9 mouse cellular contexts compared by ENCODE assay signal in the genomic region with DNA sequence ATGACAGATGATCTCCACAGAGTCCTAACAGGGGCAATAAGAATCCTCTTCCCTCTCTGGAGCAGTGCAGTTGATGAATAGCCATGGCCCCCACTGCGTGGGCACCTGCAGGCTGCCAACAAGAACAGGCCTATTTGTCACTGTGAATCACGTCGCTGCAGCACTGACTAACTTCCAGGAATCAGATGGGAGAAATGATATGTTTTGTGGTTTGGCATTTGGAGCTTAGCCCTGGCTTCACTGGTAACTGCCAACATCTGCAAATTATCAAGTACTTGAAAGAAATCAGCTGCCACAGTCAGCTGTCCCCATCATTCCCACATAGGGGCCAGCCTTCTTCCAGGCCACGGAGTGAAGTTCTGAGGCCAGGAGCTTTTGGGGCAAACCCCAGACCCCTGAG.
DNase-seq lines count a peak whose midpoint lies in the region; ATAC-seq lines count a peak whose summit lies in the region.
"Had no signal": no experiment of that assay in that cellular context is flagged by ENCODE, and none has a peak within 500 bp of the region (broad histone marks: within the 10 kb centered on the region; RNA-seq: fewer than 3 reads in every experiment).

No protein-coding gene starts in this region.

- H3K27me3 ChIP-seq in limb, embryonic 13.5 days: no peaks in the 10 kb centered on the region

- H3K9ac ChIP-seq in limb, embryonic 13.5 days: no peak overlapping the region

- no peak overlapping the region for H3K4me2 ChIP-seq in limb, embryonic 13.5 days (replicated peaks)

- H3K36me3 ChIP-seq in limb, embryonic 13.5 days: no peaks in the 10 kb centered on the region

- no peak for ATAC-seq in limb, embryonic 13.5 days (ENCODE audit: low FRiP score, low read depth)
- ATAC-seq: activated CD4-positive, CD25-positive, alpha-beta regulatory T cell, adult 4 months had no signal

- H3K27ac ChIP-seq in limb, embryonic 13.5 days: peak overlapping the region; percentile 94

- no peak overlapping the region for H3K4me3 ChIP-seq in limb, embryonic 13.5 days

- DNase-seq in kidney, postnatal 4 days: peak; percentile 27 to 53
- DNase-seq in kidney, adult 11 months: no peak
- peak; percentile 70 for DNase-seq in adrenal gland, adult 8-10 months
- DNase-seq in cerebellum, postnatal 36 days: peak; percentile 47 to 51
- no peak for DNase-seq in heart, postnatal 4 days
- no peak for DNase-seq in thymus, postnatal 25 days
- DNase-seq: liver had no signal

- WGBS in limb, embryonic 13.5 days: 10% methylated on average over 4 of the region's 4 CpGs

- no peaks in the 10 kb centered on the region for H3K9me3 ChIP-seq in limb, embryonic 13.5 days

- peaks cover 52% of the 10 kb centered on the region for H3K4me1 ChIP-seq in limb, embryonic 13.5 days

Comparison
In these comparisons a context has a peak if more than half of its experiments do, and no peak if none do; other contexts are left out.
1. DNase-seq: peak in kidney, postnatal 4 days (2 of 2), adrenal gland, adult 8-10 months (single experiment) and cerebellum, postnatal 36 days (2 of 2); none in kidney, adult 11 months (single experiment), heart, postnatal 4 days (single experiment) and thymus, postnatal 25 days (single experiment).